Mouse (Mus musculus): Measurements from ENCODE around the gene Rsrc2. TPM values are rescaled to one million over a fixed set of nuclear protein-coding genes. Genes with fewer than 3 reads are reported as not detected.
"Not testable (repeated sequence)": the region's sequence is repeated elsewhere in the genome, so short reads cannot be mapped to it uniquely, and the experiment has no call there.

Rsrc2 gene
- total RNA-seq (2021), result 85.8 and 91.7 TPM in 2 replicates
- long read RNA-seq, experiment 1, transcript Rsrc2-208 (10 exons, 1,595 nt), result major isoform, 37 of 68 reads
- long read RNA-seq, experiment 1, partial matches to known transcripts, result 2 of 68 reads
- long read RNA-seq, experiment 1, other reads (novel, unspliced or antisense), result 19 of 68 reads
- long read RNA-seq, experiment 2, transcript Rsrc2-208 (10 exons, 1,595 nt), result major isoform, 32 of 63 reads
- long read RNA-seq, experiment 2, partial matches to known transcripts, result 7 of 63 reads
- long read RNA-seq, experiment 2, other reads (novel, unspliced or antisense), result 14 of 63 reads

DNA sequence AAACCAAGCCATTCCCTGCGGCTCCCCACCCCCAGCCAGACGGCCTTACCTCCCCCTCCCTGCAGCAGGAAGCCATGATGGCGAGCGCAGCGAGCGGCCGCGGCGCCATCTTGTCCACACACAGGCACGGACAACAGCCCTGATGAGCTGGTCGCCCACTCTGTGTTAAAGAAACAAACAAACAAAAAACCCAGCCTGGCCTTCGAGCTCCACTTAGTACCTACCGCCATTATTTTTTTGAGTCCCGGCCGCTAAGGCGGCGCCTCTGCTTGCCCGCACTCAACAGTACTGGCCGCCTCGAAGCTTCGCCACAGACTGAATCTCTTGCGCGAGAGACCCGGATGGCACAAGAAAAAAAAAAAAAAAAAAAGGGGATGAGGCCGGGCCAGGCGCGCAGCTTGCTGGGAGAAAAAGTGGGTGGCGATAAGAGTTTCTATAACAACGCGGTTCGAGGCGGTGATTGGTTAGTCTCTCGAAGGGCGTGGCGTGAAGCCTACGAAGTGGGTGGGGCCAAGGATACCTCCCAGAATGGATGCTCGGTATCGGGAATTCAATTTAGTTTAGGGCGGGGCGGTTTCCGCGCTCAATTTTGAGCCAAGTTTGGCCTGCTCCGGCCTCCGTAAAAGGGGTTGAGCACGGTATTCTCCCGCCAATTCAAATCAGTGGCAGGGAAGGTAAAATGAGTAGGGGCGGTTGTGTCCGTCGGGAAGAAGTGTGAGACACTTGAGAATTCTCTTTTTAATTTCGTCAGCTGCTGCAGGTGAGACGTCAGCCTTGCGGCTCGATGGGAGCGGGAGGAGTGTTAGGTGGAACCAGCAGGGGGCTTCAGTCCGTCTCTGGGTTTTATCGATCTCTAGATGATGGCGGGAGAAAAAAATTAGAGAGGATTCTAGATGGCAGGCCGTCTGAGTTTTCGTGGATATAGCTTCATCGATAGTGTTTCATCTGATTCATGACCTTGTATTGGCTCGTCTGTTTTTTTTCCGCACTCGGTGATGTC lies at the start of gene Rsrc2, which contains the start of gene Kntc1:
Rsrc2 (minus strand) TSS at position 350 of the 1,000 bp plus-strand sequence.
Kntc1 (plus strand) TSS at position 652 of the 1,000 bp plus-strand sequence.
- DNase-seq, result peak; percentile 98

DNA sequence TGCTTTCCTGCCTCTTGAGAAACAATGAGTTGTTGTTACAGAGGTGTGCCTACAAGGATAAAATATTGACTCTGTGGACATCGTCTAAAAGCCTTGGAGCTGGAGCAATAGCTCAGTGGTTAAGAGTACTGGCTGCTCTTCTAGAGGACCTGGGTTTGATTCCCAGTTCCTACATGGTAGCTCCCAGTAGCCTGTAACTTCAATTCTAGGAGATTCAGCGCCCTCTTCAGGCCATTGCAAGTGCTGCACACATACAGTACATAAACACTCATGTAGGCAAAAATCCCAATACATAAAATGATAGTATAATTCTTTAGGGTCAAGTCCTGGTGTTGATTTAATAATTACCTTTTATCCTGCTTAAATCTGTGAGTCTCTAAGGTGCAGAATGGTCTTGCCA lies 43.9 kb upstream of the Rsrc2 start:
- no peak for DNase-seq

- DNase-seq, result no peak
Observed at GRCm38 (mm10) chr5:123788976-123789375, 39.8 kb upstream of the Rsrc2 start.

GRCm38 (mm10) chr5:123781864-123782263 lies 32.6 kb upstream of the Rsrc2 start:
- no peak for DNase-seq

DNA sequence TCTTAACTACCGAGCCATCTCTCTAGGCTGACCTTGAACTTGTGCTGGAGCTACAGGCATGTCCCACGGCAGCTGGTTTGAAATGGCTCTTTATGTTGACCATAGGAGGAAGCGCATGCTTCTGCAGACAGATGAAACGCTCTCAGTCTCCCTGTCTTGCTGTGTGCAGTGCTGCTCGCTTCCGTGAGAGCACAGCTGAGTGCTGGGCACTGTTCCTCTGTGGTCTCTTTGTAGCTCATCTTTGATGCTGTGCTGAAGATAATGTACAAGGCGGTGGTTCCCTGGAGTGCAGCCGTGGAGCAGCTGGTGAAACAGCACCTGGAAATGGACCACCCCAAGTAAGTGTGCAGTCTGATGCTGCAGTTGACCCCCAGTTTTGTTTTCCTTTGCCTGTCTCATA lies 31.5 kb upstream of the Rsrc2 start:
- no peak for DNase-seq

GRCm38 (mm10) chr5:123773441-123773840 lies 24.2 kb upstream of the Rsrc2 start:
- no peak for DNase-seq

- DNase-seq, result not testable (repeated sequence)
Observed at GRCm38 (mm10) chr5:123766455-123766854, 17.2 kb upstream of the Rsrc2 start.

DNA sequence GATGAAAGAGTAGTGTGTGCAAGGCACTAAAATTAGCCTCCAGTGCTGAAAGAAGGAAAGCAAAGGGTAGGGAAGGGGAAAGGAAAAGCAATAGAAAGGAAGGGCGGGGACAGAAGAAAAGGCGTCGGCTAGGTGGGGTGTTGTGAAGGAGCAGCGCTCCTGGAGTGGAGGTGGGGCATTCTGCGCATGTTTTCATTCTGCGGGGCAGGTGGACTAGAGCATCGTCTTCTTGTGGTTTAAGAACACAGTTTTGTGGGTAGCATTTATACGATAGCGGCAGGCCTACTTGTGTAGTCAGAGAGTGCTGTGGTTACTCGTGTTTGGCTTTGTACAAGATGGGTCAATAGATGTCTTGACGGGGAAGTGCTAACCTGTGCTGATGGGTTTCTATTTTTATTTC lies 16.3 kb upstream of the Rsrc2 start:
- no peak for DNase-seq

- no peak for DNase-seq
Observed at GRCm38 (mm10) chr5:123748339-123749064, 712 bp downstream of the Rsrc2 start.

- DNase-seq, result no peak
Observed at GRCm38 (mm10) chr5:123747604-123748003, 1.6 kb downstream of the Rsrc2 start.

- DNase-seq, result peak; percentile 16
Observed at GRCm38 (mm10) chr5:123746253-123746652, 3.0 kb downstream of the Rsrc2 start.

- no peak for DNase-seq
Observed at GRCm38 (mm10) chr5:123744358-123744757, 4.9 kb downstream of the Rsrc2 start.

GRCm38 (mm10) chr5:123730981-123731380 lies 18.2 kb downstream of the Rsrc2 start:
- no peak for DNase-seq

DNA sequence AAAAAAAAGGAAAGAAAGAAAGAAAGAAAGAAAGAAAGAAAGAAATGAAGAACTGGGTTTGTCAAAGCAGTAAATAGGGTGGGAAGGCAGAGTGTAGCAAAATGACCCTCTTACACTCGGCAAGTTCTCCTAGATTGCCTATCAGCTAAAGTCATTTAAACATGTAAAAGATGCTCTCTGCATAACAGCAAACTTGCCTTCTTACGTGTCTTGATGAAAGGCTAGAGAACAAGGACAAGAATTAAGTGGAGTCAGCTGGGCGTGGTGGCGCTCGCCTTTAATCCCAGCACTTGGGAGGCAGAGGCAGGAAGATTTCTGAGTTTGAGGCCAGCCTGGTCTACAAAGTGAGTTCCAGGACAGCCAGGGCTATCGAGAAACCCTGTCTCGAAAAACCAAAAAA lies 25.4 kb downstream of the Rsrc2 start:
- not testable (repeated sequence) for DNase-seq

DNA sequence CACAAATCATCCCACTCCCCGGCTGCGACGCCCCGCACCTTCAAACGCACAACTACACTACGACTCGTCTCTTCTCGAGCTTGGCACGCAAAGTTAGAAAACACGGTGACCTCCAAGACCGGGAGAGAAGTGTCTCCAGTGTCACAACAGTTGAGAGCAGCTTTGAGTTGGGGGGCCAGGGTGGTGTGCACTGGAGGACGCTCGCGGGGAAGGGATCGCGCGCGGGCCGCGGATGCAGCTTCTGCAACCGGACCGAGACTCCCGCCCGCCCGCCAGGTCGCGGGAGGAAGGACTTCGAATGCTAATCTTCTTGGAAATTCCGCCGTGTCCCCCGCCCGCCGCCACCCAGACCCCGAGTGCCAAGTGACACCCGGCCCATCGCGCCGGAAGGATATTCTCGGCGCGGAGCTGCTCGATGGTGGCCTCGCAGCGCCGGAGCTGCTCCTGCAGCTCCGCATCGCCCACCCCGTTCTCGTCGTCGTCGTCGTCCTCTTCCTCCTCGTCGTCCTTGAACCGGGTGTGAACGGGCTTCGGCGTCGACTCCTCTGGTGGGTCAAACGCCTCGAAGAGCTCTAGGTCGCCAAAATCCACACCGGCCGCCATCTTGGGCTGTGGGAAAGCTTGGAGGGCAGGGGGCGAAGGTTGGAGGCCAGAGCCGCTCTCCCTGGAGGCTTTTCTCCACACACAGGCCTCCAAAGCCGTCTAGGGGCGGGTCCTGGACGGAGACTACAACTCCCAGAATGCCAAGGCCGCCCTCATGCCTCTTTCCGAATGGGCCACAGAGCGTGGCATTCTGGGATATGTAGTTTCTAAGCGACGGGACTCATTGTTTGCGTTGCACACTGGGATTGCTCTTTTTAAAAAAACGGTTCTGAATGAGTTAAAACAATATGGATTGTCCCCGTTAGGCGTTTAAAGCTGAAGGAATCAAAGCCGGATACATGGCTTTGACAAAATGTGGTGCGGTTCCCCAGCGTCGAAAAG lies 28.6 kb downstream of the Rsrc2 start, which contains the start of gene Zcchc8:
Zcchc8 (minus strand) TSS at position 773 of the 984 bp plus-strand sequence.
- DNase-seq, result peak; percentile 96

- no peak for DNase-seq
Observed at GRCm38 (mm10) chr5:123714622-123715021, 34.6 kb downstream of the Rsrc2 start.

DNA sequence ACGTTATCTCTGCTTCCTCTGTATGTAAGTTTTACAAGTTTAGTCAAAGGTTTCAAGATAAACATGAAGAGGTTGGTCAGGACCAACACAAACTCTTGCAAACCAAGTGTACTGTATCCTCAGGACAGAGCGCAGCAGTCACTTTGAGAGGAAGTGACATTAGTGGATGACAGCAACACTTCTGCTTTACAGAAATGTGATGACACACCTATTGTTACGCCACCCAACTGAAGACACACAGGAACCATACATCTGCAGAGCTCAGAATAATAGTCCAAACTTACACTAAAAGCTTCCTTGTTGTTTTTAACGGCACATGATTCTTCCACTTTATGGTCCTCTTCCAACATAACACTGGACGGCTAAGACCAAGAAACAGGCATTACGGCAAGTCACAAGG lies 35.4 kb downstream of the Rsrc2 start:
- DNase-seq, result no peak

- DNase-seq, result no peak
Observed at GRCm38 (mm10) chr5:123709571-123709970, 39.6 kb downstream of the Rsrc2 start.

GRCm38 (mm10) chr5:123708598-123708997 lies 40.6 kb downstream of the Rsrc2 start:
- no peak for DNase-seq

DNA sequence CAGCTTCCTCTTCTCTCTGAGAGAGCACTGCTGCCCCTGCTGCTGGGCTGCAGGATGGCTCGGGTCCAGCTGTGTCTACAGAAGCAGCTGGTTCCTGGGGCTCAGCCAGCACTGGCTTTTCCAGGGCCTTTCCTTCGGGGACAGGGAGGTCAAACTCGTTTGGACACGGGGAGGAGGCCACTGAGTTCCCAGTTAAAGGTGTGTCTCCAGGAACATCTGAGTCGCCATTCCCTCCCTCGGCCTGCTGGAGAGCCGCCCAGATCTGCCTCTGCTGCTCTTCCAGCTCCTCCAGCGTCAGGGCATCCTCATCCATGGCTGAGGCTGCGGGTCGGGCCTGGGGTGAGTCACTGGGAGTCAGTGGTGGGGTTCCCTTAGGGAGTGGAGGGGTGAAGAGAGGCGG lies 48.6 kb downstream of the Rsrc2 start:
- peak; percentile 78 for DNase-seq

DNA sequence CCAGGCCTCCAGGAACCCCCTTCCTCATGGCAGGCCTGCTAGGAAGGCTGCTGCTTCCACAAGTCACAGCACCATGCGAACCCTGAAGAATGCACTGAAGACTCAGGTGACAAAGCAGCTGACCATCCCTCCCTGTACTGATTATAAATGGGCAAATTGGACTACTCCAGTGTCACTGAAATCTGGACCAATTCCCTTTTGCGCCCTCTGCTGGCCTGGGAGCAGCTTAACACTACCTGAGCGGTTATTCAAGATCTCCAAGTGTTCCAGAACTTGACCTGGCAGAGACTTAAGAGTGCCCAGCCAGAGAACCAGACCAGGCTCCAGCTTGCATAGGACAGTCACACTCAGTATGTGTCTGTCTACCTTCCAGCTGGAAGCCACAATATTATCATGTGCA lies 50.0 kb downstream of the Rsrc2 start:
- DNase-seq, result peak; percentile 91
